Mouse (Mus musculus): ENCODE data around the gene Gm45234.

DNA sequence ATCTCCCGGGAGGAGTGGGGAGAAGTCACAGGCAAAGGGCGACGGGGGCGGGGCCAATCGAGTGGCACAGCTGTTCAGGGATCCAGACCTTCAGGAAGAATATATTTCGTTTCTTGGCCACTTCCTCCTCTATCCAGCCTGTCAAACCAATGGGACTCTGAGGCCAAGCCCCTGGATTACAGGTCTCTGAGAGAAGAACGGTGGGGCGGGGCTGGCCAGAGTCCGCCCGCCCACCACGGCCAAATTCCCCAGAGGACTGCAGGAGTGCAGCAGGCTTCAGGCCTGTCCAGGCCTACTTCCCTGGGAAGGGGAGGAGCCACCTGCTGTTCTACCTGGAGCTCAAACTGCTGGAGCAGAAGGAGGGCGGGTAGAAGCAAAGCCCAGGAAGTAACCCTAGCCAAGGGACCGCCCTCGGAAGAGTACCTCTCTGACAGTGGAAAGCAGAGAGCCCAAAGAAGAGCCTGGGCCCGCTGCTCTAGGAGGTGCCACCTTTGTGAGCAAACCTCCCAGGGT, 17.3 kb downstream of the Gm45234 start, which contains the start of gene Ptpn6:
- TF ChIP-seq CTCF (IDR thresholded peaks at IDR 0.05; ENCODE audit: low read depth, low read length) (no peak), GATA1 (IDR thresholded peaks at IDR 0.05; ENCODE audit: borderline replicate concordance, low read length) (no peak), GATA2 (IDR thresholded peaks at IDR 0.05; ENCODE audit: borderline replicate concordance, low read depth, low read length) (no peak)
